Mouse (Mus musculus): Measurements from ENCODE around the gene Gm17651. TPM values are rescaled to one million over a fixed set of nuclear protein-coding genes. Genes with fewer than 3 reads are reported as not detected.

The Gm17651 gene
- polyA plus RNA-seq, 1 experiment from 2014 or later: not detected

DNA sequence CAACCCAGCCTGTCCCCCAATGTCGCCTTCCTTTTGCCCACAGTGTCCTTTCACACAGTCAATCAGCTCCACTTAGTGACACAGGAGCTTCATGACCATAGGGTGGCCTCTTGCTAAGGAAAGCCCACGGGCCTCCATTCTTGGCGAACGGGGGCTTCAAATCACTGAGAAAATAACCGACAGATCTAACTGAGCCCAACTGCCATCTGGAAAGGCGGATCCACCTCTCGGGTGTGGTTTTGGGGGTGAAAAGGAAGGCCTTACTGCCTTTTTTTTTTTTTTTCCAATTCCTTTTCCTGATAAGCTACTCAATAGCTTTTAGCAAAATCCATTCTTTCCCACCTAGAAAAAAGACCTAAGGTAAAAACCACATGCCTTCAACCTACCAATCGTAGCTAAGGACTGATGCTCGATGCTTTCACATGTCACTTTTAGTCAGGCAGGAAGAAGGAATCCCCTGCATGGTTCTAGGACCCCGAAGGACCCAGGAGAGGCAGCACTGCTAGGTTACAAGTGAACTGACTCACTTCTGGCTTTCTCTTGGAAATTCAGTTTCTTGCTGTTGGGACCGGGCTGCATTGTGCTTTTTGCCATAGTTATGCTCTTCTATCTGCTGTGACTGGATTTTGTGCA, 28.1 kb upstream of the Gm17651 start:
- no peak for ATAC-seq (ENCODE audit: insufficient read depth)
- H3K27ac ChIP-seq (ENCODE audit: low read depth): no peak overlapping the region
- no peak overlapping the region for H3K4me3 ChIP-seq (ENCODE audit: low read depth, low read length)
- no peak for TF ChIP-seq CTCF (IDR thresholded peaks at IDR 0.05; ENCODE audit: low read depth)
- H3K9me3 ChIP-seq (ENCODE audit: low read depth, low read length): no peaks in the 10 kb centered on the region
- H3K4me2 ChIP-seq: no peak overlapping the region
- no peaks in the 10 kb centered on the region for H3K4me1 ChIP-seq (ENCODE audit: insufficient read depth)
- no peaks in the 10 kb centered on the region for H3K27me3 ChIP-seq (ENCODE audit: insufficient read depth, low read length)
- DNase-seq: no peak
- no peaks in the 10 kb centered on the region for H3K36me3 ChIP-seq (ENCODE audit: insufficient read depth)
- WGBS: 87% methylated on average over 11 of the region's 11 CpGs
- H3K9ac ChIP-seq: no peak overlapping the region

DNA sequence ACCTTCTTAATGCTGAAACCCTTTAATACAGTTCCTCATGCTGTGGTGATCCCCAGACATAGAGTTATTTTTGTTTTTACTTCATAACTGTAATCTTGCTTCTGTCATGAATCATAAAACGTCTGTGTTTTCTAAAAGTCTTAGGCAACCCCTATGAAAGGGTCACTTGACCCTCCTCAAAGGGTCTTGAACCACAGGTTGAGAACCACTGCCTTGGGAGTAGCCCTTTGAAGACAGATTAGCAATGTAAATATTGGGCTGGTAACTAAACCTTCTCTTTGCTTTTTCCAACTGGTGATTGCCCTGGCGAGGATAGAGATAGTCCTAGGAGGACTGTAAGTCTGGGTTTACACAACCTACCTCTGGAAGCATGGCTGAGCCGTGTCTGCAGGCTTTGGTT, 26.7 kb upstream of the Gm17651 start:
- 34% methylated on average over 3 of the region's 3 CpGs for WGBS
- Histone ChIP-seq H3K27me3 (ENCODE audit: insufficient read depth, low read length) (no peaks in the 10 kb centered on the region), H3K9ac (no peak overlapping the region), H3K4me3 (ENCODE audit: low read depth, low read length) (no peak overlapping the region), H3K36me3 (ENCODE audit: insufficient read depth) (no peaks in the 10 kb centered on the region), H3K9me3 (ENCODE audit: low read depth, low read length) (no peaks in the 10 kb centered on the region), H3K27ac (ENCODE audit: low read depth) (no peak overlapping the region), H3K4me1 (ENCODE audit: insufficient read depth) (no peaks in the 10 kb centered on the region), H3K4me2 (no peak overlapping the region)
- no peak for TF ChIP-seq CTCF (IDR thresholded peaks at IDR 0.05; ENCODE audit: low read depth)
- DNase-seq (no peak), ATAC-seq (ENCODE audit: insufficient read depth) (no peak)

DNA sequence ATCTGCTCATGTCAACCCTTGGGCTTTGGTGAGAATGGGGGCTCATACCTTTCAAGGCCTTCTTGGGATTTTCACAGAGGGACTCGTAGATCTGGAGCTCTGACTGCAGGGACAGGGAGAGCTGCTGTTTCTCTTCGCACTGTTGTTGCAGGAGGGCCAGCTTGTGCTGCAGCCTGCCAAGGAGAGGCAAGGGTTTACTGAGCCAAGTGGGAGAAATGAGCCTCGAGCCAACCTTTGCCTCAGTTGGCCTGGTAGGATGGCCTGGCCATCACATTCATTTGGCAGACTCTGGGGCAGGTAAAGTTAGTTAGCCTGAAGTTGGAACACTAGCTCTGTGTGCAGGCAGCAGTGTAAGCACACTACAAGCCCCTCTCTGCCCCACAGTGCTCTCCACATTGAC, 24.6 kb upstream of the Gm17651 start:
- H3K4me1 ChIP-seq (ENCODE audit: insufficient read depth): no peaks in the 10 kb centered on the region
- ATAC-seq (ENCODE audit: insufficient read depth) (no peak), DNase-seq (no peak)
- no peak overlapping the region for H3K27ac ChIP-seq (ENCODE audit: low read depth)
- no peak for TF ChIP-seq CTCF (IDR thresholded peaks at IDR 0.05; ENCODE audit: low read depth)
- H3K9ac ChIP-seq: no peak overlapping the region
- no peaks in the 10 kb centered on the region for H3K27me3 ChIP-seq (ENCODE audit: insufficient read depth, low read length)
- H3K36me3 ChIP-seq (ENCODE audit: insufficient read depth): no peaks in the 10 kb centered on the region
- no peaks in the 10 kb centered on the region for H3K9me3 ChIP-seq (ENCODE audit: low read depth, low read length)
- 72% methylated on average over 3 of the region's 3 CpGs for WGBS
- no peak overlapping the region for H3K4me3 ChIP-seq (ENCODE audit: low read depth, low read length)
- no peak overlapping the region for H3K4me2 ChIP-seq

DNA sequence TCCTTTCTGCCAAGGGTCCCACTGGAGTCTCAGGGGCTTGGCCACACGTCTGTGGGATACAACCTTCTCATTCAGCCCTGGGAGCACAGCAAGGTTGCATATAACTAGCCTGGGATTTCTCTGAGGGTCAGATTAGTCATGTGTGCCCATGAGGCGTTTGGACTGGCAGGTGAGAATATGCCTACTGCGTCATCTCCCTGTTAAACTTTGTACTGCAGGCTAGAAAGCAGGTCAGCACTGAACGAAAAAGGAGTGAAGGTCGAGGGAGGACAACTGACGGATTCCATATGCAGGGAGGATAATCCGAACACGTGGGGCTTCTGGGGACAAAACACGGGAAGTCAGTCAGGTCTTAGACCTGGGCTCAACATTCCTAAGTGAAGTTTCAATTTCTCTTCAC, 22.8 kb upstream of the Gm17651 start:
- Histone ChIP-seq H3K27me3 (ENCODE audit: insufficient read depth, low read length) (no peaks in the 10 kb centered on the region), H3K4me2 (no peak overlapping the region), H3K9ac (no peak overlapping the region), H3K4me1 (ENCODE audit: insufficient read depth) (no peaks in the 10 kb centered on the region), H3K27ac (ENCODE audit: low read depth) (no peak overlapping the region), H3K9me3 (ENCODE audit: low read depth, low read length) (no peaks in the 10 kb centered on the region), H3K36me3 (ENCODE audit: insufficient read depth) (no peaks in the 10 kb centered on the region), H3K4me3 (ENCODE audit: low read depth, low read length) (no peak overlapping the region)
- TF ChIP-seq CTCF (IDR thresholded peaks at IDR 0.05; ENCODE audit: low read depth): no peak
- WGBS: 59% methylated on average over 9 of the region's 9 CpGs
- no peak for ATAC-seq (ENCODE audit: insufficient read depth)
- DNase-seq: no peak

DNA sequence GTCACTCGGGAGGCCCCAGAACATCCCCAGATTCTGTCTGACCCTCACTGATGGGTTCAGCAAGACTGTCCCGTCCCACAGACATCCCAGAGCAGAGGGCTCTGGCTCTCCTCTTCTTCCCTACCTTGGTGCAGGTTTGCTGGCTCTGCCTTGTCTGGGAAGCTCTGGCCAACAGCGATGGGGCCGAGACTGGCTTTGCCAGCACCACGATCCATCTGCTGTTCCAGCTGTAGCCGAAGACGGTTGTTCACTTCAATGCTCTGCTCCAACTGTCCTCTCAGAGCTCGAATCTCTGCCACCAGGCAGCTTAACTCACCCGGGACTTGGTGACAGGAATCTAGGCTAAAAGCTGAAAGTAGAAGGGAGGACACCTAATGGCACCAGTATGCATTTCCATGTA, 22.4 kb upstream of the Gm17651 start:
- Histone ChIP-seq H3K27ac (ENCODE audit: low read depth) (no peak overlapping the region), H3K4me1 (ENCODE audit: insufficient read depth) (no peaks in the 10 kb centered on the region), H3K27me3 (ENCODE audit: insufficient read depth, low read length) (no peaks in the 10 kb centered on the region), H3K9ac (no peak overlapping the region), H3K4me3 (ENCODE audit: low read depth, low read length) (no peak overlapping the region), H3K4me2 (no peak overlapping the region), H3K9me3 (ENCODE audit: low read depth, low read length) (no peaks in the 10 kb centered on the region), H3K36me3 (ENCODE audit: insufficient read depth) (no peaks in the 10 kb centered on the region)
- no peak for DNase-seq
- ATAC-seq (ENCODE audit: insufficient read depth): no peak
- WGBS: 82% methylated on average over 9 of the region's 9 CpGs
- TF ChIP-seq CTCF (IDR thresholded peaks at IDR 0.05; ENCODE audit: low read depth): no peak

DNA sequence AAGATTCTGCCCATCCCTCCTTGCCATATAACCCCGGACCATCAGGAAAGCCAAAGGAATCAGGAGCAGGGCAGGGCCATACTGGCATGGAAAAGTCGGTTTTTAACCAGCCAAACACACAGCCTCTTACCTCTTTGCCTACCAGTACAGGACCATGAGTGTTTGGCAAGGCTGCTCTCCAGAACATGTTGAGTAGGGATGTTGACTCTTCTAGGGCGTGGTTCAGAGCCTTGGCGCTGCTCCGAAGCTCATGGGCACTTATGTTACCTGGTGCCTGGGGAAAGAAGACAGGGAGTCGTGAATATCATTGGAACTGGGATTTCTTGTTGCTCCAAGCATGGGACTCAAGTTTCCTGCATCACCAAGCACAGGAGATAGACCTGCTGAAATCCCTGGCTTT, 19.3 kb upstream of the Gm17651 start:
- peak; percentile 46 for DNase-seq
- ATAC-seq (ENCODE audit: insufficient read depth): no peak
- H3K27ac ChIP-seq (ENCODE audit: low read depth): no peak overlapping the region
- H3K4me3 ChIP-seq (ENCODE audit: low read depth, low read length): no peak overlapping the region
- TF ChIP-seq CTCF (IDR thresholded peaks at IDR 0.05; ENCODE audit: low read depth): no peak
- H3K4me1 ChIP-seq (ENCODE audit: insufficient read depth): no peaks in the 10 kb centered on the region
- no peak overlapping the region for H3K4me2 ChIP-seq
- WGBS: 68% methylated on average over 6 of the region's 6 CpGs
- H3K9me3 ChIP-seq (ENCODE audit: low read depth, low read length): no peaks in the 10 kb centered on the region
- H3K9ac ChIP-seq: no peak overlapping the region
- H3K36me3 ChIP-seq (ENCODE audit: insufficient read depth): no peaks in the 10 kb centered on the region
- no peaks in the 10 kb centered on the region for H3K27me3 ChIP-seq (ENCODE audit: insufficient read depth, low read length)

DNA sequence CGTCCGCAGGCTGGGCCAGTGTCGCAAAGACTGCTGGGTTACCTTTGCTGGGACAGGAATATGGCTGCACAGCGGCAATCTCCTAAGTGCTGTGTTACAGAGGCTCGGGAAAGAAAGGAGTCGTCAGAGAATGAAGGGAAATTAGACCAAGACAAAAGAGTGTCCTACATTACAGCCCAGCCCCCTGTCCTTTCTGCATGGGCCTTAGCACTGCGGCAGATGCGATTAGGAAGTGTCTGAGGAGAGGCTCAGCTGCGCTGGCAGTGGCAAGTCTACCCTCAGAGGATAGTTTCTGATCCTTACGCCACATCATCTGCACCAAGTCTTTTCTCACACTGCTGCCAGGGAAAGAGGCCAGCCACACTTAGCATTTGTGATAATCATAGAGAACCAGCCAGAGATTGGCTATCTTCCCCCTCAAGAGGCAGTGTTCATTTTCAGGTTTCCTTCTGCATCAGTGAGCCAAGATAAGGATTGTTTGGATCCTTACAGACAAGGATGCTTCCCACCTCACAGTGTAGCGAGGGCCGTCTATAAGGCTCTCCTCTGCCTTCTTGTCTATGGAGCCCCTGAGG, 17.0 kb upstream of the Gm17651 start:
- DNase-seq: no peak
- no peak overlapping the region for H3K4me2 ChIP-seq
- H3K4me3 ChIP-seq (ENCODE audit: low read depth, low read length): no peak overlapping the region
- no peaks in the 10 kb centered on the region for H3K9me3 ChIP-seq (ENCODE audit: low read depth, low read length)
- ATAC-seq (ENCODE audit: insufficient read depth): no peak
- H3K27ac ChIP-seq (ENCODE audit: low read depth): no peak overlapping the region
- 53% methylated on average over 12 of the region's 12 CpGs for WGBS
- peak overlapping the region; percentile 6; the same call in 1 of the 2 replicates for H3K9ac ChIP-seq
- no peaks in the 10 kb centered on the region for H3K4me1 ChIP-seq (ENCODE audit: insufficient read depth)
- H3K27me3 ChIP-seq (ENCODE audit: insufficient read depth, low read length): no peaks in the 10 kb centered on the region
- TF ChIP-seq CTCF (IDR thresholded peaks at IDR 0.05; ENCODE audit: low read depth): no peak
- H3K36me3 ChIP-seq (ENCODE audit: insufficient read depth): no peaks in the 10 kb centered on the region

Data from lung, embryonic 14.5 days (tissue).